In genomic region chr10:34271681-34272080, GRCm38 (mm10) we compare ENCODE assay signal across 1 mouse cellular context.
TF ChIP-seq lines count a peak whose summit lies in the region.

No protein-coding gene starts in this region.

TF ChIP-seq in myocyte, 11 proteins besides CTCF, POLR2A, EP300 and RAD21 (continued from another document):
- no peak for TF ChIP-seq MAX (IDR thresholded peaks at IDR 0.05; ENCODE audit: low read depth)
- TF ChIP-seq TCF3 (IDR thresholded peaks at IDR 0.05; ENCODE audit: insufficient read length, low read depth): no peak
- TF ChIP-seq REST (IDR thresholded peaks at IDR 0.05; ENCODE audit: insufficient read depth, insufficient read length): no peak
- TF ChIP-seq E2F4 (IDR thresholded peaks at IDR 0.05; ENCODE audit: insufficient read depth): no peak
- TF ChIP-seq SRF (IDR thresholded peaks at IDR 0.05; ENCODE audit: control insufficient read depth, insufficient read length, low read depth): no peak
